Mouse (Mus musculus) bone marrow macrophage, adult 2 months (primary cell): ENCODE results near the gene Ikbip.

Source experiments
- CTCF ChIP-seq: IDR thresholded peaks from 2 replicates; pipeline ENCODE4 v1.5.1; 2012; ENCODE audit warnings: low read depth, mild to moderate bottlenecking, low read length, moderate library complexity
- POLR2A ChIP-seq: IDR thresholded peaks from 2 replicates; pipeline ENCODE4 v1.6.1; 2012; ENCODE audit warnings: mild to moderate bottlenecking, low read depth, low read length, borderline replicate concordance

- TF ChIP-seq CTCF (no peak), POLR2A (no peak)
Observed at GRCm38 (mm10) chr10:91100101-91100500, 17.4 kb downstream of the Ikbip start.
